Mouse (Mus musculus) lung, postnatal 0 days (tissue): ENCODE results near the gene Ulk3.

Experiments used
- CTCF ChIP-seq: IDR thresholded peaks from 2 replicates; pipeline ENCODE4 v1.5.1; 2016; ENCODE audit warnings: antibody characterized with exemption, mild to moderate bottlenecking
- EP300 ChIP-seq: IDR thresholded peaks from 2 replicates; pipeline ENCODE4 v1.6.1; 2016; ENCODE audit warnings: antibody characterized with exemption, mild to moderate bottlenecking, control low read depth

- TF ChIP-seq EP300 (no peak), CTCF (no peak)
Observed at GRCm38 (mm10) chr9:57597265-57597664, 8.0 kb downstream of the Ulk3 start.
